Mouse (Mus musculus): ENCODE measurements around the gene Sos1. TPM values are rescaled to one million over a fixed set of nuclear protein-coding genes. Genes with fewer than 3 reads are reported as not detected.
"Not testable (repeated sequence)": the region's sequence is repeated elsewhere in the genome, so short reads cannot be mapped to it uniquely, and the experiment has no call there.

The Sos1 gene
- polyA plus RNA-seq, 1 experiment from 2014 or later, result 11.0 TPM

GRCm38 (mm10) chr17:80485160-80485559 lies 4.9 kb upstream of the Sos1 start:
- no peak for ATAC-seq (replicated peaks; ENCODE audit: low FRiP score)
- 95% methylated on average over 5 of the region's 5 CpGs for WGBS
- no peaks in the 10 kb centered on the region for H3K9me3 ChIP-seq (ENCODE audit: control insufficient read depth, low read length)
- no peak overlapping the region for H3K4me2 ChIP-seq (ENCODE audit: low read depth, low read length, severe bottlenecking)
- no peak overlapping the region for H3K9ac ChIP-seq (ENCODE audit: low read length)
- no peaks in the 10 kb centered on the region for H3K36me3 ChIP-seq (ENCODE audit: control insufficient read depth, insufficient read depth, low read length)
- peaks cover 4% of the 10 kb centered on the region for H3K4me1 ChIP-seq (replicated peaks; ENCODE audit: control insufficient read depth, insufficient read depth, low read length)
- H3K27me3 ChIP-seq (ENCODE audit: control insufficient read depth, insufficient read depth, low read length), result no peaks in the 10 kb centered on the region
- H3K4me3 ChIP-seq (ENCODE audit: low read depth, low read length), result no peak overlapping the region
- H3K27ac ChIP-seq (ENCODE audit: low read depth, low read length), result no peak overlapping the region
- no peak for DNase-seq (ENCODE audit: low spot score)

- no peak for DNase-seq (ENCODE audit: low spot score)
- H3K27me3 ChIP-seq (ENCODE audit: control insufficient read depth, insufficient read depth, low read length), result no peaks in the 10 kb centered on the region
These were observed 587 bp upstream of the Sos1 start for GRCm38 (mm10) chr17:80480855-80481224.

GRCm38 (mm10) chr17:80479295-80480030 lies 790 bp downstream of the Sos1 start:
- Histone ChIP-seq H3K27ac (ENCODE audit: low read depth, low read length) (peak overlapping the region; percentile 90), H3K9ac (ENCODE audit: low read length) (peak overlapping the region; percentile 96), H3K4me2 (ENCODE audit: low read depth, low read length, severe bottlenecking) (peak overlapping the region; percentile 81), H3K27me3 (ENCODE audit: control insufficient read depth, insufficient read depth, low read length) (no peaks in the 10 kb centered on the region), H3K4me1 (replicated peaks; ENCODE audit: control insufficient read depth, insufficient read depth, low read length) (peaks cover 8% of the 10 kb centered on the region), H3K9me3 (ENCODE audit: control insufficient read depth, low read length) (no peaks in the 10 kb centered on the region), H3K4me3 (ENCODE audit: low read depth, low read length) (peak overlapping the region; percentile 91), H3K36me3 (ENCODE audit: control insufficient read depth, insufficient read depth, low read length) (no peaks in the 10 kb centered on the region; the same call in 1 of the 2 replicates)
- ATAC-seq (replicated peaks; ENCODE audit: low FRiP score), result peak; percentile 56
- peak; percentile 79 for DNase-seq (ENCODE audit: low spot score)
- under 1% methylated on average over 57 of the region's 71 CpGs for WGBS

More at GRCm38 (mm10) chr17:80480855-80481224, 587 bp upstream of the Sos1 start:
- H3K27ac ChIP-seq (ENCODE audit: low read depth, low read length), result peak overlapping the region; percentile 90
- H3K36me3 ChIP-seq (ENCODE audit: control insufficient read depth, insufficient read depth, low read length), result no peaks in the 10 kb centered on the region
- H3K4me2 ChIP-seq (ENCODE audit: low read depth, low read length, severe bottlenecking), result peak overlapping the region; percentile 53
- ATAC-seq (replicated peaks; ENCODE audit: low FRiP score), result 0 out of 2 replicates have a peak, but pooled peaks have one; percentile 6
- peak overlapping the region; percentile 96 for H3K9ac ChIP-seq (ENCODE audit: low read length)
- H3K4me1 ChIP-seq (replicated peaks; ENCODE audit: control insufficient read depth, insufficient read depth, low read length), result peaks cover 8% of the 10 kb centered on the region
- H3K9me3 ChIP-seq (ENCODE audit: control insufficient read depth, low read length), result no peaks in the 10 kb centered on the region
- H3K4me3 ChIP-seq (ENCODE audit: low read depth, low read length), result peak overlapping the region; percentile 91
- 33% methylated on average over 7 of the region's 7 CpGs for WGBS

GRCm38 (mm10) chr17:80477679-80478078 lies 2.6 kb downstream of the Sos1 start:
- Histone ChIP-seq H3K27me3 (ENCODE audit: control insufficient read depth, insufficient read depth, low read length) (no peaks in the 10 kb centered on the region), H3K36me3 (ENCODE audit: control insufficient read depth, insufficient read depth, low read length) (no peaks in the 10 kb centered on the region; the same call in 1 of the 2 replicates), H3K4me2 (ENCODE audit: low read depth, low read length, severe bottlenecking) (no peak overlapping the region), H3K4me1 (replicated peaks; ENCODE audit: control insufficient read depth, insufficient read depth, low read length) (peaks cover 8% of the 10 kb centered on the region), H3K27ac (ENCODE audit: low read depth, low read length) (no peak overlapping the region), H3K9me3 (ENCODE audit: control insufficient read depth, low read length) (no peaks in the 10 kb centered on the region), H3K4me3 (ENCODE audit: low read depth, low read length) (no peak overlapping the region), H3K9ac (ENCODE audit: low read length) (no peak overlapping the region)
- DNase-seq (ENCODE audit: low spot score), result no peak
- WGBS, result 87% methylated on average over 2 of the region's 2 CpGs
- ATAC-seq (replicated peaks; ENCODE audit: low FRiP score), result no peak

GRCm38 (mm10) chr17:80476496-80476895 lies 3.8 kb downstream of the Sos1 start:
- no peak overlapping the region for H3K27ac ChIP-seq (ENCODE audit: low read depth, low read length)
- peaks cover 6% of the 10 kb centered on the region; the same call in 1 of the 2 replicates for H3K4me1 ChIP-seq (replicated peaks; ENCODE audit: control insufficient read depth, insufficient read depth, low read length)
- WGBS, result 90% methylated on average over 4 of the region's 4 CpGs
- no peak overlapping the region for H3K4me2 ChIP-seq (ENCODE audit: low read depth, low read length, severe bottlenecking)
- no peaks in the 10 kb centered on the region for H3K9me3 ChIP-seq (ENCODE audit: control insufficient read depth, low read length)
- DNase-seq (ENCODE audit: low spot score) (no peak), ATAC-seq (replicated peaks; ENCODE audit: low FRiP score) (no peak)
- H3K36me3 ChIP-seq (ENCODE audit: control insufficient read depth, insufficient read depth, low read length), result no peaks in the 10 kb centered on the region; the same call in 1 of the 2 replicates
- no peak overlapping the region for H3K4me3 ChIP-seq (ENCODE audit: low read depth, low read length)
- no peaks in the 10 kb centered on the region for H3K27me3 ChIP-seq (ENCODE audit: control insufficient read depth, insufficient read depth, low read length)
- H3K9ac ChIP-seq (ENCODE audit: low read length), result no peak overlapping the region

- H3K4me3 ChIP-seq (ENCODE audit: low read depth, low read length), result no peak overlapping the region
- peak overlapping the region; percentile 37 for H3K9ac ChIP-seq (ENCODE audit: low read length)
- H3K27ac ChIP-seq (ENCODE audit: low read depth, low read length), result peak overlapping the region; percentile 27; the same call in 1 of the 2 replicates
- 42% methylated on average over 8 of the region's 8 CpGs for WGBS
- peak; percentile 65; the same call in 1 of the 2 replicates for ATAC-seq (replicated peaks; ENCODE audit: low FRiP score)
- no peaks in the 10 kb centered on the region for H3K9me3 ChIP-seq (ENCODE audit: control insufficient read depth, low read length)
- H3K27me3 ChIP-seq (ENCODE audit: control insufficient read depth, insufficient read depth, low read length), result no peaks in the 10 kb centered on the region
- no peaks in the 10 kb centered on the region; the same call in 1 of the 2 replicates for H3K36me3 ChIP-seq (ENCODE audit: control insufficient read depth, insufficient read depth, low read length)
- peak; percentile 65 for DNase-seq (ENCODE audit: low spot score)
- no peak overlapping the region for H3K4me2 ChIP-seq (ENCODE audit: low read depth, low read length, severe bottlenecking)
- peaks cover 5% of the 10 kb centered on the region; the same call in 1 of the 2 replicates for H3K4me1 ChIP-seq (replicated peaks; ENCODE audit: control insufficient read depth, insufficient read depth, low read length)
These were observed 9.0 kb downstream of the Sos1 start for GRCm38 (mm10) chr17:80471056-80471802.

- not testable (repeated sequence) for H3K4me1 ChIP-seq (replicated peaks; ENCODE audit: control insufficient read depth, insufficient read depth, low read length); H3K36me3 ChIP-seq (ENCODE audit: control insufficient read depth, insufficient read depth, low read length); H3K4me2 ChIP-seq (ENCODE audit: low read depth, low read length, severe bottlenecking); DNase-seq (ENCODE audit: low spot score); H3K9ac ChIP-seq (ENCODE audit: low read length); H3K27ac ChIP-seq (ENCODE audit: low read depth, low read length); H3K27me3 ChIP-seq (ENCODE audit: control insufficient read depth, insufficient read depth, low read length); ATAC-seq (replicated peaks; ENCODE audit: low FRiP score); H3K4me3 ChIP-seq (ENCODE audit: low read depth, low read length); H3K9me3 ChIP-seq (ENCODE audit: control insufficient read depth, low read length)
- WGBS, result 43% methylated on average over 3 of the region's 3 CpGs
These were observed 11.8 kb downstream of the Sos1 start for GRCm38 (mm10) chr17:80468417-80468894.

GRCm38 (mm10) chr17:80460258-80460657 lies 20.0 kb downstream of the Sos1 start:
- Histone ChIP-seq H3K4me1 (replicated peaks; ENCODE audit: control insufficient read depth, insufficient read depth, low read length) (0 out of 2 replicates have a peak, but pooled peaks cover 2% of the 10 kb centered on the region), H3K27ac (ENCODE audit: low read depth, low read length) (no peak overlapping the region), H3K9ac (ENCODE audit: low read length) (no peak overlapping the region), H3K27me3 (ENCODE audit: control insufficient read depth, insufficient read depth, low read length) (no peaks in the 10 kb centered on the region), H3K36me3 (ENCODE audit: control insufficient read depth, insufficient read depth, low read length) (no peaks in the 10 kb centered on the region), H3K4me2 (ENCODE audit: low read depth, low read length, severe bottlenecking) (no peak overlapping the region), H3K9me3 (ENCODE audit: control insufficient read depth, low read length) (no peaks in the 10 kb centered on the region), H3K4me3 (ENCODE audit: low read depth, low read length) (no peak overlapping the region)
- ATAC-seq (replicated peaks; ENCODE audit: low FRiP score), result no peak
- WGBS, result 53% methylated on average over 5 of the region's 5 CpGs
- no peak for DNase-seq (ENCODE audit: low spot score)
